Mouse (Mus musculus) neural tube, embryonic 11.5 days (tissue): ENCODE results near the gene Ints7. TPM values are rescaled to one million over a fixed set of nuclear protein-coding genes. Genes with fewer than 3 reads are reported as not detected.

Experiments
- ATAC-seq: fragments of 200-750 bp; cut with Nextera tagmentation; 2 replicates; pipeline ENCODE4 v1.8.0; 2017; ENCODE audit warnings: moderate number of reproducible peaks, mild to moderate bottlenecking, moderate TSS enrichment, moderate library complexity; ENCODE audit not compliant: insufficient read depth, low FRiP score, low TSS enrichment
- DNase-seq: peaks from one replicate; pipeline ENCODE4 v3.0.0-alpha.2; 2015; ENCODE audit warnings: low spot score
- H3K27ac ChIP-seq: fragments of 300-500 bp; sonication (generic); 2 replicates; pipeline ENCODE4 v1.5.1; 2014; ENCODE audit warnings: low read depth, mild to moderate bottlenecking, low read length
- H3K27me3 ChIP-seq: fragments of 300-500 bp; sonication (generic); 2 replicates; pipeline ENCODE4 v1.6.1; 2014; ENCODE audit warnings: mild to moderate bottlenecking, low read length, mixed read lengths; ENCODE audit not compliant: control insufficient read depth, insufficient read depth
- H3K36me3 ChIP-seq: fragments of 300-500 bp; sonication (generic); 2 replicates; pipeline ENCODE4 v1.6.1; 2014; ENCODE audit warnings: mild to moderate bottlenecking, low read length, moderate library complexity, mixed read lengths; ENCODE audit not compliant: control insufficient read depth, insufficient read depth
- H3K4me1 ChIP-seq: fragments of 300-500 bp; sonication (generic); 2 replicates; pipeline ENCODE4 v1.6.1; 2014; ENCODE audit warnings: low read length, mixed read lengths; ENCODE audit not compliant: control insufficient read depth, insufficient read depth
- H3K4me2 ChIP-seq: fragments of 300-500 bp; sonication (generic); 2 replicates; pipeline ENCODE4 v1.6.1; 2014; ENCODE audit warnings: low read depth, mild to moderate bottlenecking, moderate library complexity
- H3K4me3 ChIP-seq: fragments of 300-500 bp; sonication (generic); 2 replicates; pipeline ENCODE4 v1.5.1; 2014; ENCODE audit warnings: low read depth, low read length
- H3K9ac ChIP-seq: fragments of 300-500 bp; sonication (generic); 2 replicates; pipeline ENCODE4 v1.6.1; 2014; ENCODE audit warnings: mild to moderate bottlenecking, low read length
- H3K9me3 ChIP-seq: fragments of 300-500 bp; sonication (generic); 2 replicates; pipeline ENCODE4 v1.6.1; 2016; ENCODE audit warnings: low read length; ENCODE audit not compliant: control insufficient read depth
- WGBS: fragments of 180-500 bp; shearing (Covaris S2); extraction: QIAGEN DNeasy Blood & Tissue Kit; methylation state at CpG from one replicate; pipeline ENCODE4 v1.1.7; 2014; 5-methylcytosine and 5-hydroxymethylcytosine counted together
- polyA plus RNA-seq: library from polyadenylated mRNA; unstranded; fragments of >200 nt; fragmentation: Nextera tagmentation; extraction: Ambion mirVana; gene quantifications from 2 replicates; pipeline ENCODE4 v1.2.1, GENCODE M21; 2014

Gene Ints7
- polyA plus RNA-seq, 1 experiment from 2014 or later: 60.2 TPM

DNA sequence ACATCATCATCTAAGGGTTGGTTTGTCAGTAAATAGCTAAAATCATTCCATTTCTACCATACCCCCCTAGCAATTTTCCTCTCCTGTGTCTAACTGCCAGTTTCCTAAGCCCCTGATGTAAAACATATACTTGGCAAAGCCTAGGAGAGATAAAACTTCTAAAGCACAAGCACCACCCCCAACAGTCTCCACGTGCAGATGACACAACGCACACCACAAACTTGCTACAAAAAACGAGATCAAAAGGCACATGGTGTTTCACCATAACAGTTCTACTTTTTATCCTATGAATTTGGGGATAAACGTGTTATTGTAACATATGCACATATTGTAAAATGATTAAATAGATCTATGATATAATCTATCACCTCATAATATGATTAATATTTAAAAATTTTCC lies 33.8 kb upstream of the Ints7 start:
- H3K36me3 ChIP-seq: peaks cover 6% of the 10 kb centered on the region
- H3K4me2 ChIP-seq: no peak overlapping the region
- DNase-seq (no peak), ATAC-seq (no peak)
- 90% methylated on average over 4 of the region's 4 CpGs for WGBS
- H3K9me3 ChIP-seq: no peaks in the 10 kb centered on the region
- H3K27ac ChIP-seq: no peak overlapping the region
- H3K27me3 ChIP-seq: no peaks in the 10 kb centered on the region
- no peak overlapping the region for H3K4me3 ChIP-seq
- no peaks in the 10 kb centered on the region for H3K4me1 ChIP-seq
- no peak overlapping the region for H3K9ac ChIP-seq

DNA sequence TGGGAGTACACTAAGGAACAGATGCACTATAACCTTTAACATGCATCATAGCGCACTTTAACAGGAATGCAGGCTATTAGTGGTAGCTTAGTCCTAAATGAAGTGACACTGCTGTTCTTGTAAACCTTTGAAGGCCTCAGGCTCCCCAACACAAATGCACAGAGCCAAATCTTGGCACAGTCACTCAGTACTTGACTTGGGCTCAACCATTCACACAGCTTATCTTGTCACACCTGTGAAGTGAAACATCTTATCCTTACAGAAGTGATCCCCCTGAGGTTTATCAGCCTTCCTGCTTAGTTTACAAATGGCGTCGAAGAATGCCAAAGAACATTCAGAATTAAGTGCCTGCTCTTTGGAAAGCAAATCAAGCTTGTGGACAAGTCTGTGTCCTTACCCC lies 31.7 kb upstream of the Ints7 start:
- 94% methylated on average over 3 of the region's 3 CpGs for WGBS
- Histone ChIP-seq H3K27me3 (no peaks in the 10 kb centered on the region), H3K4me3 (no peak overlapping the region), H3K4me2 (no peak overlapping the region), H3K36me3 (peaks cover 12% of the 10 kb centered on the region), H3K9ac (no peak overlapping the region), H3K27ac (no peak overlapping the region), H3K4me1 (no peaks in the 10 kb centered on the region), H3K9me3 (no peaks in the 10 kb centered on the region)
- ATAC-seq (no peak), DNase-seq (no peak)

DNA sequence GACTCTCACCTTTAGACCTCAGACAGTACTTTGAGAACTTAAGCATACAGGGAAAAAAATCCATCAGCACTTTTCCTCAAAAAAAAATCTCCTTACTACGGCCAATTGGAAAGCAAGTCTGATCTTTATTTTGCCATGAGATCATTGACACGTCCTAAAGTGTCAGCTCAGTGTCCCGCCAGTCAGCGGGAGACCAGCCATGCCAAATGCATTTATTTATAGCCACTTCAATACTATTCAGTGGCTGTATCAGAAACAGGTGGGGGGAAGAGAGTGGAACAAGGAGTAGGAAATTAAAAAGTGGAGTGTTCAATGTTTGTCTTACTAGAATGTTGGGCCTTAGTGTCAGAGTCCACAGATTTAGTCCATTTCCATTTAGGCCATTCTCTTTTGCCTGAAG lies 24.6 kb upstream of the Ints7 start:
- ATAC-seq: no peak
- no peaks in the 10 kb centered on the region for H3K4me1 ChIP-seq
- H3K27me3 ChIP-seq: no peaks in the 10 kb centered on the region
- no peaks in the 10 kb centered on the region for H3K9me3 ChIP-seq
- WGBS: 81% methylated on average over 4 of the region's 4 CpGs
- peaks cover 12% of the 10 kb centered on the region for H3K36me3 ChIP-seq
- H3K4me3 ChIP-seq: no peak overlapping the region
- H3K27ac ChIP-seq: no peak overlapping the region
- no peak overlapping the region for H3K4me2 ChIP-seq
- no peak for DNase-seq
- H3K9ac ChIP-seq: no peak overlapping the region

DNA sequence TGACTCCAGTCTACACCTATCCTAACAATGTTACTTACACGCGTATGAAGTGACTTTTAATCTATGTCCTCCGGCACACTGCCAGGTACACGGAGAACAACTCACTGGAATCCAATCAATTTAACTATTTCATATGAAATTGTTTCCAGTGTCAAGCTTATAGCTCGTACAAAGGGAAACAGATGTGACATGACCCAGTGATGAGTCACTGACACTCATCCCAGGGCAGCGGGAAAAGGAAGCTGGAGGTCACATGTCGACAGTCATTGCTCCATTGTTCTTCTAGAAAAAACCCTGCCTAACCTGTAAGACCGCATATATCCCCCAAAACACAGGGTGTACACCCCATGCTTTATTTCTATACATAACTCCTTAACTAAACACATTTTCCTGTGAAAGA lies 18.3 kb upstream of the Ints7 start:
- 87% methylated on average over 8 of the region's 8 CpGs for WGBS
- Histone ChIP-seq H3K4me3 (no peak overlapping the region), H3K36me3 (peaks cover 6% of the 10 kb centered on the region)

DNA sequence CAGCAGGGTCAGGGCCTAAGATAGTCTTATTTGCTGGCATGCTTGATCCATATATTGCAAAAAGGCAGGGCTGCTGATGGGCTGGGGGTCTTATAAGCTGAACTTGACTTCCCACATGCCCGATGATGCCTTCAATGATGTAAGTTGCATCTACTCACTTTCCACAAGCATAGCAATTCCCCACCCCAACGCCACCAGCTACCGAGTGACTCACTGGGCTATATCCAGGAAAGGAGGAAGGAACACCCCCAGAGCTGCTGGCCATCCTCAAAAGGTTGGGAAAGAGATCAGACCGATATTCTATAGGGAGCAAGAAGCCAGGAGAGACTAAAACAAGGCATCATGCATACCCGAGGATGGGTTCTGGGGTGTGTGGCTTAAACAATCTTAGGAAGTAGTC lies 15.7 kb upstream of the Ints7 start:
- Histone ChIP-seq H3K36me3 (peaks cover 2% of the 10 kb centered on the region), H3K27ac (no peak overlapping the region; the same call in 1 of the 2 replicates)
- 93% methylated on average over 5 of the region's 5 CpGs for WGBS

More for the DNA sequence above, 18.3 kb upstream of the Ints7 start:
- Histone ChIP-seq H3K4me1 (no peaks in the 10 kb centered on the region), H3K27me3 (no peaks in the 10 kb centered on the region), H3K27ac (no peak overlapping the region), H3K9me3 (no peaks in the 10 kb centered on the region), H3K9ac (no peak overlapping the region), H3K4me2 (no peak overlapping the region)
- no peak for DNase-seq
- ATAC-seq: no peak

DNA sequence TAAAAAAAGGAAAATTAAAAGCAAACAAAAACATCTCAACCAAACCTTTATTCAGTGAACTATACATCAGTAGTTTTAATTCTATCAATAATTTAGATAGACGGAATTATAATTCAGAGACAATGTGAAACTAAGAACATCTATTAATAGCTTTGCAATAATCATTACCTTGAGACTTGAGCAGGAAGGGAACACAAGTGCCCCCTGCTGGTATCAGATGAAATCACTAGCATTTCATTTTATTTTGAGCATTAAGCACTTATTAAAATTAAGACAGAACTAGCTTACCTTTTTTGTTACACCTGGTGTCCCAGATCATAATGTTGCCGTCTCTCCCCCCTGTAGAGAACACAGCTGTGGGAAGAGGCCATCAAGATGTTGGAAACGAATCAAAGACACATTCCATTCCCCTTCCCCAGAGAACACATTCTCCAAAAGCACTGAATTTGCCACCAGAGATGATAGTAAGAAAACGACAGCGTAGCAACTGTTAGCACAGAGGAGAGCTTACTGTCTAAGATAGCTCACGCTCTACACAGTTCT lies 12.5 kb upstream of the Ints7 start:
- Histone ChIP-seq H3K4me2 (no peak overlapping the region), H3K36me3 (no peaks in the 10 kb centered on the region; the same call in 1 of the 2 replicates), H3K4me3 (no peak overlapping the region), H3K9me3 (no peaks in the 10 kb centered on the region), H3K27me3 (no peaks in the 10 kb centered on the region), H3K4me1 (no peaks in the 10 kb centered on the region), H3K27ac (no peak overlapping the region), H3K9ac (no peak overlapping the region)
- WGBS: 76% methylated on average over 6 of the region's 6 CpGs
- no peak for DNase-seq
- no peak for ATAC-seq

More for the DNA sequence above, 15.7 kb upstream of the Ints7 start:
- Histone ChIP-seq H3K27me3 (no peaks in the 10 kb centered on the region), H3K4me3 (no peak overlapping the region), H3K9me3 (no peaks in the 10 kb centered on the region), H3K4me1 (no peaks in the 10 kb centered on the region), H3K9ac (no peak overlapping the region), H3K4me2 (no peak overlapping the region)
- no peak for ATAC-seq
- no peak for DNase-seq

DNA sequence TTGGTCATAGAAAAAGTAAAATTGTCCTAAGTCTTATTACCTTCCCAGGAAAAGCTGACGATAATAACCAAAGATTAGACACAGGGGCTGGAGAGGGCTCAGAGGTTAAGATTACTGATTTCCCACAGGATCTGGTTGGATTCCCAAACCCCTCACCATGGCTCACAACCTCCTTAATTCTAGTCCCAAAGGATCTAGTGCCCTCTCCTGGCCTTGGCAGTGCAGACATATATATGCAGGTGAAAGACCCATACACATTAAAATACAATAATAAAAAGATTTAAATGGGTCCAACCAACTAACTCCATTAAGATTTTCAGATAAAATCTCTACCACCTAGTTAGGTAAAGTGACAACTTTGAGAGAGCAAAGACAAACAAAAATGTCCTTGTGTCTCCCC lies 7.6 kb upstream of the Ints7 start:
- Histone ChIP-seq H3K4me1 (no peaks in the 10 kb centered on the region), H3K9me3 (no peaks in the 10 kb centered on the region), H3K27ac (no peak overlapping the region), H3K4me2 (no peak overlapping the region), H3K9ac (no peak overlapping the region), H3K36me3 (peaks cover 6% of the 10 kb centered on the region; the same call in 1 of the 2 replicates), H3K4me3 (no peak overlapping the region), H3K27me3 (no peaks in the 10 kb centered on the region)
- 97% methylated on average over 1 of the region's 1 CpGs for WGBS
- ATAC-seq (no peak), DNase-seq (no peak)

DNA sequence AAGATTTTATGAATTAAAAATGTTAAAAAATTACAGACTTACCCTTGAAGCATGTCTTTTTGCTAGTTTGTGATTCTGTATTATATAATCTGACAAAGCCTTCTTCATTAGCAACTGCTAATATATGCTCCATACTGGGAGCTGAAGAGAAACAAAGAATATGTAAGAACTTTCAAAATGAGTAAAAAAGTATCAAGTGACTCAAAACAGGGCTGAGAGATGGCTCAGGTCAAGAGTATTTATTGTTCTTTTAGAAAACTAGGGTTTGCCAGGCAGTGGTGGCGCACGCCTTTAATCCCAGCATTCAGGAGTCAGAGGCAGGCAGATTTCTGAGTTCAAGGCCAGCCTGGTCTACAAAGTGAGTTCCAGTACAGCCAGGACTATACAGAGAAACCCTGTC lies 5.8 kb upstream of the Ints7 start:
- Histone ChIP-seq H3K4me2 (no peak overlapping the region), H3K4me1 (peaks cover 3% of the 10 kb centered on the region; the same call in 1 of the 2 replicates), H3K36me3 (peaks cover 6% of the 10 kb centered on the region; the same call in 1 of the 2 replicates), H3K27ac (no peak overlapping the region), H3K9me3 (no peaks in the 10 kb centered on the region), H3K27me3 (no peaks in the 10 kb centered on the region), H3K9ac (no peak overlapping the region), H3K4me3 (no peak overlapping the region)
- DNase-seq (no peak), ATAC-seq (no peak)
- WGBS: 92% methylated on average over 2 of the region's 2 CpGs

DNA sequence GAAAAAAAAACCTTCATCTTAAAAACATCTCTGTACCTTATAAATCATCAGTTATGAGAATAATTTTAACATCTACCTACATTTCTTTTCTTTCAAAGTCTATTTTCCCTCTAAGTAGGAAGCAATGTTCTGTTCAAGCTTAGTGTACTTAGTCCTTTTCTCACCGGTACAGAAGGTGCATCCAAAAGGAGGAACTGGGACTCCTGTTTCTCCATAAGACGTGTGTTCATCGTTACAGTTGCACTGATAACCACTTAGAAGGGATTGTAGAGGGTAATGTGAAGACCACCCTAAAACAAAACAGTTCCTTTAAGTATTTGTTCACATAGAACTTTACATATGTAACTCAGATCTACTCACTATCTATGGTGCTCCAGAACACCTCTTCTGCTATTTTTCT lies 5.0 kb upstream of the Ints7 start:
- Histone ChIP-seq H3K9ac (no peak overlapping the region), H3K27ac (no peak overlapping the region), H3K36me3 (peaks cover 6% of the 10 kb centered on the region; the same call in 1 of the 2 replicates), H3K4me3 (no peak overlapping the region), H3K9me3 (no peaks in the 10 kb centered on the region), H3K4me1 (peaks cover 3% of the 10 kb centered on the region; the same call in 1 of the 2 replicates), H3K4me2 (no peak overlapping the region), H3K27me3 (no peaks in the 10 kb centered on the region)
- WGBS: 91% methylated on average over 3 of the region's 3 CpGs
- ATAC-seq (no peak), DNase-seq (no peak)
